Mouse (Mus musculus): ENCODE measurements around the gene Tdrd12. TPM values are rescaled to one million over a fixed set of nuclear protein-coding genes. Genes with fewer than 3 reads are reported as not detected.

The Tdrd12 gene
- total and polyA plus RNA-seq, 3 experiments: 0.23 TPM; not detected in 2

GRCm38 (mm10) chr7:35491005-35491404, 46.5 kb downstream of the Tdrd12 start:
- H3K4me3 ChIP-seq (ENCODE audit: low read depth, low read length): no peak overlapping the region
- TF ChIP-seq GATA2 (IDR thresholded peaks at IDR 0.05; ENCODE audit: borderline replicate concordance, low read depth, low read length): no peak
- no peaks in the 10 kb centered on the region for H3K36me3 ChIP-seq (replicated peaks)
- no peak for DNase-seq (ENCODE audit: low spot score)
- 0 out of 2 replicates have a peak, but pooled peaks cover 4% of the 10 kb centered on the region for H3K27me3 ChIP-seq (ENCODE audit: insufficient read depth, low read length)
- no peaks in the 10 kb centered on the region for H3K9me3 ChIP-seq (replicated peaks)
- no peak for ATAC-seq (ENCODE audit: extremely low read depth, insufficient number of reproducible peaks, low FRiP score, poor library complexity, severe bottlenecking)
- H3K4me1 ChIP-seq (ENCODE audit: insufficient read depth, low read depth, low read length): no peaks in the 10 kb centered on the region

- no peaks in the 10 kb centered on the region for H3K36me3 ChIP-seq (replicated peaks)
- H3K4me3 ChIP-seq (ENCODE audit: low read depth, low read length): no peak overlapping the region
- DNase-seq (ENCODE audit: low spot score) (no peak), ATAC-seq (ENCODE audit: extremely low read depth, insufficient number of reproducible peaks, low FRiP score, poor library complexity, severe bottlenecking) (no peak)
- TF ChIP-seq TAL1 (conservative IDR thresholded peaks at IDR 0.05; ENCODE audit: low read depth, low read length): no peak
- no peak for TF ChIP-seq GATA2 (IDR thresholded peaks at IDR 0.05; ENCODE audit: borderline replicate concordance, low read depth, low read length)
- TF ChIP-seq CTCF (IDR thresholded peaks at IDR 0.05; ENCODE audit: low read depth, low read length): no peak
- no peak for TF ChIP-seq POLR2AphosphoS5 (IDR thresholded peaks at IDR 0.05; ENCODE audit: insufficient replicate concordance, low read depth, low read length)
- TF ChIP-seq GATA1 (IDR thresholded peaks at IDR 0.05; ENCODE audit: borderline replicate concordance, low read length): no peak
- H3K9me3 ChIP-seq (replicated peaks): no peaks in the 10 kb centered on the region
- H3K4me1 ChIP-seq (ENCODE audit: insufficient read depth, low read depth, low read length): no peaks in the 10 kb centered on the region
- H3K27me3 ChIP-seq (ENCODE audit: insufficient read depth, low read length): 0 out of 2 replicates have a peak, but pooled peaks cover 4% of the 10 kb centered on the region
Measured at GRCm38 (mm10) chr7:35490186-35490585, 47.4 kb downstream of the Tdrd12 start.

GRCm38 (mm10) chr7:35486553-35486952, 51.0 kb downstream of the Tdrd12 start:
- H3K9me3 ChIP-seq (replicated peaks): no peaks in the 10 kb centered on the region
- no peaks in the 10 kb centered on the region for H3K4me1 ChIP-seq (ENCODE audit: insufficient read depth, low read depth, low read length)
- TF ChIP-seq POLR2AphosphoS5 (IDR thresholded peaks at IDR 0.05; ENCODE audit: insufficient replicate concordance, low read depth, low read length) (no peak), TAL1 (conservative IDR thresholded peaks at IDR 0.05; ENCODE audit: low read depth, low read length) (no peak), CTCF (IDR thresholded peaks at IDR 0.05; ENCODE audit: low read depth, low read length) (no peak), GATA1 (IDR thresholded peaks at IDR 0.05; ENCODE audit: borderline replicate concordance, low read length) (no peak), GATA2 (IDR thresholded peaks at IDR 0.05; ENCODE audit: borderline replicate concordance, low read depth, low read length) (no peak)
- DNase-seq (ENCODE audit: low spot score) (no peak), ATAC-seq (ENCODE audit: extremely low read depth, insufficient number of reproducible peaks, low FRiP score, poor library complexity, severe bottlenecking) (no peak)
- H3K36me3 ChIP-seq (replicated peaks): no peaks in the 10 kb centered on the region
- no peak overlapping the region for H3K4me3 ChIP-seq (ENCODE audit: low read depth, low read length)
- H3K27me3 ChIP-seq (ENCODE audit: insufficient read depth, low read length): 0 out of 2 replicates have a peak, but pooled peaks cover 2% of the 10 kb centered on the region

GRCm38 (mm10) chr7:35485126-35485525, 52.4 kb downstream of the Tdrd12 start:
- no peak for ATAC-seq (ENCODE audit: extremely low read depth, insufficient number of reproducible peaks, low FRiP score, poor library complexity, severe bottlenecking)
- TF ChIP-seq CTCF (IDR thresholded peaks at IDR 0.05; ENCODE audit: low read depth, low read length) (no peak), GATA1 (IDR thresholded peaks at IDR 0.05; ENCODE audit: borderline replicate concordance, low read length) (no peak), TAL1 (conservative IDR thresholded peaks at IDR 0.05; ENCODE audit: low read depth, low read length) (no peak), GATA2 (IDR thresholded peaks at IDR 0.05; ENCODE audit: borderline replicate concordance, low read depth, low read length) (no peak), POLR2AphosphoS5 (IDR thresholded peaks at IDR 0.05; ENCODE audit: insufficient replicate concordance, low read depth, low read length) (no peak)

GRCm38 (mm10) chr7:35476457-35476856, 61.1 kb downstream of the Tdrd12 start:
- H3K4me3 ChIP-seq (ENCODE audit: low read depth, low read length): no peak overlapping the region
- 0 out of 2 replicates have a peak, but pooled peaks cover 4% of the 10 kb centered on the region for H3K27me3 ChIP-seq (ENCODE audit: insufficient read depth, low read length)
- 0 out of 2 replicates have a peak, but pooled peaks cover 6% of the 10 kb centered on the region for H3K4me1 ChIP-seq (ENCODE audit: insufficient read depth, low read depth, low read length)
- H3K9me3 ChIP-seq (replicated peaks): no peaks in the 10 kb centered on the region
- DNase-seq (ENCODE audit: low spot score) (no peak), ATAC-seq (ENCODE audit: extremely low read depth, insufficient number of reproducible peaks, low FRiP score, poor library complexity, severe bottlenecking) (no peak)
- no peak for TF ChIP-seq GATA1 (IDR thresholded peaks at IDR 0.05; ENCODE audit: borderline replicate concordance, low read length)
- TF ChIP-seq TAL1 (conservative IDR thresholded peaks at IDR 0.05; ENCODE audit: low read depth, low read length): no peak
- no peak for TF ChIP-seq CTCF (IDR thresholded peaks at IDR 0.05; ENCODE audit: low read depth, low read length)
- TF ChIP-seq GATA2 (IDR thresholded peaks at IDR 0.05; ENCODE audit: borderline replicate concordance, low read depth, low read length): no peak
- TF ChIP-seq POLR2AphosphoS5 (IDR thresholded peaks at IDR 0.05; ENCODE audit: insufficient replicate concordance, low read depth, low read length): no peak
- no peaks in the 10 kb centered on the region for H3K36me3 ChIP-seq (replicated peaks)

More at GRCm38 (mm10) chr7:35485126-35485525, 52.4 kb downstream of the Tdrd12 start:
- no peaks in the 10 kb centered on the region for H3K36me3 ChIP-seq (replicated peaks)
- H3K9me3 ChIP-seq (replicated peaks): no peaks in the 10 kb centered on the region
- DNase-seq (ENCODE audit: low spot score): no peak
- H3K4me1 ChIP-seq (ENCODE audit: insufficient read depth, low read depth, low read length): no peaks in the 10 kb centered on the region
- H3K4me3 ChIP-seq (ENCODE audit: low read depth, low read length): no peak overlapping the region
- no peaks in the 10 kb centered on the region for H3K27me3 ChIP-seq (ENCODE audit: insufficient read depth, low read length)

- 0 out of 2 replicates have a peak, but pooled peaks cover 6% of the 10 kb centered on the region for H3K4me1 ChIP-seq (ENCODE audit: insufficient read depth, low read depth, low read length)
- TF ChIP-seq GATA2 (IDR thresholded peaks at IDR 0.05; ENCODE audit: borderline replicate concordance, low read depth, low read length) (no peak), GATA1 (IDR thresholded peaks at IDR 0.05; ENCODE audit: borderline replicate concordance, low read length) (no peak), CTCF (IDR thresholded peaks at IDR 0.05; ENCODE audit: low read depth, low read length) (no peak), POLR2AphosphoS5 (IDR thresholded peaks at IDR 0.05; ENCODE audit: insufficient replicate concordance, low read depth, low read length) (no peak), TAL1 (conservative IDR thresholded peaks at IDR 0.05; ENCODE audit: low read depth, low read length) (no peak)
- H3K4me3 ChIP-seq (ENCODE audit: low read depth, low read length): no peak overlapping the region
- ATAC-seq (ENCODE audit: extremely low read depth, insufficient number of reproducible peaks, low FRiP score, poor library complexity, severe bottlenecking) (no peak), DNase-seq (ENCODE audit: low spot score) (no peak)
- H3K27me3 ChIP-seq (ENCODE audit: insufficient read depth, low read length): 0 out of 2 replicates have a peak, but pooled peaks cover 4% of the 10 kb centered on the region
- H3K9me3 ChIP-seq (replicated peaks): no peaks in the 10 kb centered on the region
- no peaks in the 10 kb centered on the region for H3K36me3 ChIP-seq (replicated peaks)
Measured at GRCm38 (mm10) chr7:35470794-35471193, 66.8 kb downstream of the Tdrd12 start.
